Mouse (Mus musculus): ENCODE data around the gene Xpo6.

The Xpo6 gene

GRCm38 (mm10) chr7:126200178-126200996, at the start of gene Xpo6:
TSS of gene Xpo6 (minus strand) at chr7:126200501.
- peak; percentile 98 for DNase-seq

DNA sequence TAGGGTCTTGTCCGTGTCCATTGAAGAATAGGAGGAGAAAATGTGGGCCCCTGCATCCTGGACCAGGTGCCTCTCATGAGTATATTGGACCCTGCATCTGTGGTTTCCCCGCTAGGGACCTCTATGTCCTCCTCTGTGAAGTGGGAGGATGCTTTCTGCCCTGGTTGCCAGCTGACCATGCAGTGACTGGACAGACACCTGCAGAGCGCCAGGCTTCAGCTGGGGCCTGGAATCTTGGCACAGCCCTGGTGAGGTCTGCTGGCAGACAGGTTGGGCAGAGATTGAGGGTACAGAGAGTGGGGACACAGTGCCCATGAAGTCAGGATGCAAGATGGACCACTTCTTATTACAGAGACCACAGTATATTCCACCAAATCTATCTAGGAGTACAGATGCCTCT, 49.7 kb upstream of the Xpo6 start:
- DNase-seq = no peak

DNA sequence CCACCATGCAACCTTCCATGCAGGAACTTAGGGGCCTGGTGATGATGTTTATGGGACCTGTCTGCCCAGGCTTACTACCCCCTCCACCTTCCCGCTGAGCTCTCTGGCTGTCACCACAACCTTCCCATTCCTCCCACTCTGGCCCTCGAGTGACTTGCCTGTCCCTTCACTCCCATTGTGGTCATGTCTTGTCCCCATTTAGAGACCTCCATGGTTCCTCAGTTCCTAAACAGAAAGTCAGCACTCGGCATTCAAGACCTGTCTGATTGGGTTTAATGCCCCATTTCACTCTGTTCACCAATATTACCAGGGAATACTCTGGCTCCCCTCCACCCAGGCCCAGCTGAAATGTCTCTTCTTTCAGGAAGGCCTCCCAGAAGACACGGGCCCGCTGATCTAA, 48.8 kb upstream of the Xpo6 start:
- DNase-seq = no peak

DNA sequence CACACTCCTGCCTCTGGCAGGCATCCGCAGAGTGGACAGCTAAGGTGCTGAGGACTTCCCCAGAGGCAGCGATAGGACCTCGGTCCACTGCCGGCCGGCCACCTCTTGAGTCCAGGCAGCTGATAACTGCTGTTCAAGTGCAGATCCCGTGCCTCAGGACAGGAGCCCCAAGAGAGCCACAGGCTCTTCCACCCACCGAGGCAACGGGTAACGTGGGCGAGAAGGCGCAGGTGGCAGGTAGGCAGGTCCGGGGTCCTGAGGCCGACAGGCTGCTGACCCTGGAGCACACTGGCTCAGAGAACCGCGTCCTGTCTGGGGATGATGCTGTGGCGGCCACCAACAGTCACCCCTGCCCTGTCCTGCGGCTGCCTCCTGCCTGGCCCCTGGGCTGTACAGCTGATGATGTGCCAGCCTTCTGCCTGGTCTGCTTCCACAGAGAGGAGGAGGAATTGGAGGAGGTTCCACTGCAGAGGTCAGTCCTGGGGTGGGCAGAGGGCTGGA, 48.4 kb upstream of the Xpo6 start:
- DNase-seq = no peak

- DNase-seq = peak; percentile 55
These were observed 47.8 kb upstream of the Xpo6 start for GRCm38 (mm10) chr7:126248088-126248487.

- no peak for DNase-seq
These were observed 44.0 kb upstream of the Xpo6 start for GRCm38 (mm10) chr7:126244168-126244750.

- DNase-seq = no peak
These were observed 40.6 kb upstream of the Xpo6 start for GRCm38 (mm10) chr7:126240814-126241360.

DNA sequence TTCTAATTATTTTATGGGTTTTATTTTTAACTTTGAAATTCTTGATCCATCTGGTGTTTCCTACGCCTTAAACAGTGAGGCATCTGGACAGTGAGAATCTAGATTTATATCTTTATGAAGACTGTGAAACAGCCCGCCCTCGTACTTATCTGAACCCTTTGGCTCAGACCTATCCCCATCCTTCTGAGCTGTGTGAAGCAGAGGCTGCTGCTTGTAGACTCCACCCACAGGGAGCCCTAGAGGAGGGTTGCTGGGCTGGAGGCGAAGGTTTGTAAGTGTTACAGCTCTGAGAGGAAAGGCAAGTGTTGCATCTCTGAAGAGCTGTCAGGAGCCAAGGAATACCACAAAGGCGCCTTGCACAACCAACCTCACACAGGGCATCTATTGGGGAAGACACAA, 36.5 kb upstream of the Xpo6 start:
- no peak for DNase-seq

GRCm38 (mm10) chr7:126236083-126236793, 35.9 kb upstream of the Xpo6 start:
- DNase-seq = no peak

DNA sequence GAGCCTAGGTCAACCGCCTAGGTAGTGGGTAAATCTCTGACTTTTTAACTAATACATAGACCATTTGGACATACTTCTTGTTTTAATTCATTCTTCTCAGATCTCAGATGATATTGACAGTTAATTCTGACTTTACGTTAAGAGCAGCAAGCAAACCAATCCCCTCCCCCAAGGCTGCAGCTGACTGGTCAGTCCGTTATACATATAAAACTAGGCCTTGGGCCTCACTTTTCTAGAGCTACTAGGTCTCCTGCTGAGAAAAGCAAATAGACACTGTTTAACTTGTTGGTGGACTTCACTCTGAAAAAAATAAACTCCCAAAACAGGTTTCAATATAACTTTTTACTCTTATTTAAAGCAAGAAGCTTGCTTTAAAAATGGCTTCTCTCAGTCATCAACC, 34.3 kb upstream of the Xpo6 start:
- no peak for DNase-seq

DNA sequence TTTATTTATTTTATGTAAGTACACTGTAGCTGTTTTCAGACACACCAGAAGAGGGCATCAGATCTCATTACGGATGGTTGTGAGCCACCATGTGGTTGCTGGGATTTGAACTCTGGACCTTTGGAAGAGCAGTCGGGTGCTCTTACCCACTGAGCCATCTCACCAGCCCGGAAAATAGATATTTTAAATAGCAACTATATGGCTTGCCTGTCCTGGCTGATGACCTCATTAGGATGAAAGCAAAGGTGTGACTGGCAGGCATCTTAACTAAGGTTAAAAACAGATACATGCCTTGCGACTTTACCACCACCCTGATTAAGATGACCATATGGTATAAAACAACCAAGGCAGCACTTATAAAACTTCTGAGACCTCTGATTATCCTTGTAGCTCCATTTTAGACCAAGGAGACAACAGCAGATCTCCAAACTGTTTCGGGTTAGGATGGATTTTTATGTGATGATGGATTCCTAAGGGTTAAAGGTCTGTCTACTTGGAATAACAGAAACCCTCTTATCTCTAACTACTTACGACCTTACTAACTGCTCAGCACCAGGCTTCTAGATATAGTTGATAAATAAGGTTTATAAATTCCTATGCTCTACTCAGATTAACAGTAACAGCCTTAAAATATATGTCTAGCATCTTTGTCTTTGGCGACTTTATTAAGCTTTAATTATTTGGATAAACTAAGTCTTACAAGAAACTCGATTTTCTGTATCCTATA, 32.2 kb upstream of the Xpo6 start:
- no peak for DNase-seq

DNA sequence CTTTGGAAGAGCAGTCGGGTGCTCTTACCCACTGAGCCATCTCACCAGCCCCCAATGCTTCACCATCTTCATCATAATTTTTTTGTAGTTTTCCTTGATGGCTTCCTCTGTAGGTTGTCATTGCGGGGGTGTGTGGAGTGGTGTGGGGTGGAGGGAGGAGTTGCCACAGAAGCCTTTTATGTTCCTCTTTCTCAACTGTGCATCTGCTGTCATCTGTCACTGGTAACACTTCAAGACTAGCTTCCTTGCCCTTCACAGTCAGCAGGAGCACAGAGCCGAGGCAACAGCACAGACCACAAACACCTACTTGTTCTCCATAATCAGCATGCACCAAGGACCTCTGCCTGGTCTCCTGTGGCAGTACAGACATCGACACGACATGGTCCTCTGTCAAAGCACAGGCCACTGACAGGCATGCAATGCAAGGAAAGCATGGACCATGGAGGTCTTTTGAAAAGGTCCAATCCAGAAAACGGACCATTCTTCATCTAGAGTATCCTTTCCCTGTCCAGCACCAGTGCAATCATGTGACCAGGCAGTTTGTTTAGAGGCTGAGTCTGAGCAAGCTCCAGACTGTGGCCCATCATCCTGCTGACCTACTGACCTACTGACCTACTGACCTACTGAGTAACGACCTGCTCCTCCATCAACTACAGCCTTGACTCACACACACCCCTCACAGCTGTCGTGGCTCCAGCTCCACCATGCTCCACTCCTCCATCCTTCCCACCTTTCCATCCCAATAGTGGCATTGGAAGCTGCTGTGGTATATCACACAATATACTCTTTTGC, 30.3 kb upstream of the Xpo6 start:
- peak; percentile 22 for DNase-seq

GRCm38 (mm10) chr7:126226136-126226535, 25.8 kb upstream of the Xpo6 start:
- DNase-seq = no peak

DNA sequence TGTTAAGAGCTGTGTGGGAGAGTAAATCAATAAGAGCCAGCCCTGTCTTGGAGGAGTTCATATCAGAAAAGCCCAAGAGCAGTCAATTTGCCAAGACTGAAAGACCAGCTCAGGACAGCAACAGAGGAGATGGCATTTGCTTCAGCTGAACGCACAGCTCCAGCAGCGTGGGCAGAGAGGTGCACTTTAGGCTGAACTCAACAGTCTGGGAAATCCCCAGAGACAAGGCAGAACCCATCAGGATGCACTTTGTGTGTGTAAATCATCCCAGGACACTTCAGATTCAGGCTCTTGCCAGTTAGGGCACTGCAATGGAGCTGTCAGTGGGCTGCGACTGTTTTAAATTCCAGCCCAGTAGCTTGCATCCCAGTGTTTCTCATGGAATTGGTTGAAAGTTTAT, 22.5 kb upstream of the Xpo6 start:
- peak; percentile 25 for DNase-seq

DNA sequence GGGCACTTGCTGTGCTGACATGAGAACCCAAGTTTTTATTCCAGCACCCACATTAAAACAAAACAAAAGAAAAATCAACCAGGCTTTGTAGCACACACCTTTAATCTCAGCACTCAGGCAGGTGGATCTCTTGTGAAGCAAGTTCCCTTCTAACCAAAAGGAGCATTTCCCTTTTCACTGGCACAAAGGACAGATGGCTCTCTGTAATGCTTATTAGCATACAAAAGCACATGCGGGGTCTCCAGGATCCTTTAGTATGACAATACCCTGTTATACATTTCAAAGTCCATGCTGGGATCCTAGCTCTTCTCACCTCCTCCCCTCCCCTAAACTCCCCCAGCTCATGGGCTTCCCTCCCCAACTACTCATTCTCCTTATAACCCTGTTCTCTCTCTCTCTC, 20.3 kb upstream of the Xpo6 start:
- no peak for DNase-seq

- no peak for DNase-seq
These were observed 18.0 kb upstream of the Xpo6 start for GRCm38 (mm10) chr7:126218311-126218710.

- no peak for DNase-seq
These were observed 16.6 kb upstream of the Xpo6 start for GRCm38 (mm10) chr7:126216867-126217266.

GRCm38 (mm10) chr7:126210856-126211255, 10.6 kb upstream of the Xpo6 start:
- no peak for DNase-seq

DNA sequence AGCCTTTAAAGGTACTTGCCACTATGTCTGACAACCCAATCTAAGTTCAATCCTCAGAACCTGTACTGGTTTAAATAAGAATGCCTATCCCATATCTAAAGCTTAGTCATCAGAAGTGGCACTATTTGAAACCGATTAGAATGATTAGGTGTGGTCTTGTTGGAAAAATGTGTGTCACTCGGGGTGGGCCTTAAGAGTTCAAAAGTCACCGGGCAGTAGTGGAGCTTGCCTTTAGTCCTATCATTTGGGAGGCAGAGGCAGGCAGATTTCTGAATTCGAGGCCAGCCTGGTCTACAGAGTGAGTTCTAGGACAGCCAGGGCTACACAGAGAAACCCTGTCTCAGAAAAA, 670 bp upstream of the Xpo6 start:
- no peak for DNase-seq

- DNase-seq = peak; percentile 73
These were observed 604 bp downstream of the Xpo6 start for GRCm38 (mm10) chr7:126199691-126200102.

DNA sequence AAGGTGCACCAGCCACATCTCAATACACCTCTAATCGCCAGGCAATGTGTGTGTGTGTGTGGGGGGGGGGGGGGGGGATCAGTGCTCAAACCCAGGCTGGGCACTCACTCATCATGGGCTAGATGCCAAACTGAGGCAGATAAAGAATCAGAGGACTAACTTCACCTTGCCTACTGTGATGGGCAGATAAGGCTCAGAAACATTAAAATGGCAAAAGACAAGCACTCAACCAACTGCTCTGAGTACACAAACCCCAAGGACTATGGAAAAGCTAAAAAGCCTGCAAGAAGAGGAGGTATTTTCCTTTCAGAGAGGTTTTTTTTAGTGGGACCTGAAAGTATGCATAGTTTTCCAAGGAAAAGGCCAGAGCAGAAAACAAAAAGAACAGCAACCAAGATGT, 1.4 kb downstream of the Xpo6 start:
- DNase-seq = no peak

DNA sequence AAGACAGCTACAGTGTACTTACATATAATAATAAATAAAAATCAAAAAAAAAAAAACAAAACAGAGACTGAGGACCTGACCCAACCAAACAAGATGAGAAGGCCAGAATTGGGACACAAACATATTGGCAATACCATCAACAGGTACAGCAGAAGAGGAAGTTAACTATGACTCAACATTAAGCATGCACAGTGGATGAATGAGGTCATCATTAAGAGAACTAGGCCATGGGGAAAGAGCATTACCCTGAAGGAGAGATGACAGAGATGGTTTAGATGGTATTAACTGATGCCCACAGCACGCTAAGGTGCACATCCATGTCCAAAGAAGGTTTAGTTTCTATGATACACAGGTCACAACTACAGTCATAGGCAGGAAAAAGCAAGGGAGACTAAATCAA, 6.1 kb downstream of the Xpo6 start:
- no peak for DNase-seq
